Mouse (Mus musculus): ENCODE measurements around the gene Tceal7.
"Not testable (repeated sequence)": the region's sequence is repeated elsewhere in the genome, so short reads cannot be mapped to it uniquely, and the experiment has no call there.

- not testable (repeated sequence) for TF ChIP-seq CTCF, EP300 (IDR thresholded peaks at IDR 0.05; ENCODE audit: low read depth)
These were observed 55.3 kb downstream of the Tceal7 start, which contains the start of gene Bex3 for GRCm38 (mm10) chrX:136269743-136270392.

All from liver, postnatal 0 days (tissue).